Mouse (Mus musculus) kidney, embryonic 15.5 days (tissue): ENCODE measurements at regions not wholly inside any gene's neighbourhood (a gene's known extent, or its start where the extent isn't known, plus 50 kb on each side); places are given as distances from the start of the nearest gene placed in this dataset.

Experiments used
- ATAC-seq: fragments of 200-750 bp; cut with Nextera tagmentation; replicated peaks from 2 replicates; pipeline ENCODE4 v1.8.0; 2017; ENCODE audit warnings: moderate TSS enrichment; ENCODE audit not compliant: low FRiP score
- H3K27ac ChIP-seq: fragments of 300-500 bp; sonication (generic); 2 replicates; pipeline ENCODE4 v1.5.1; 2015; ENCODE audit warnings: mild to moderate bottlenecking, inconsistent platforms
- H3K27me3 ChIP-seq: fragments of 300-500 bp; sonication (generic); 2 replicates; pipeline ENCODE4 v1.6.1; 2015; ENCODE audit warnings: inconsistent platforms
- H3K36me3 ChIP-seq: fragments of 300-500 bp; sonication (generic); 2 replicates; pipeline ENCODE4 v1.6.1; 2015; ENCODE audit warnings: inconsistent platforms
- H3K4me1 ChIP-seq: fragments of 300-500 bp; sonication (generic); 2 replicates; pipeline ENCODE4 v1.6.1; 2015; ENCODE audit warnings: inconsistent platforms
- H3K4me2 ChIP-seq: fragments of 300-500 bp; sonication (generic); 2 replicates; pipeline ENCODE4 v1.6.1; 2015; ENCODE audit warnings: moderate library complexity, mild to moderate bottlenecking, inconsistent platforms
- H3K4me3 ChIP-seq: fragments of 300-500 bp; sonication (generic); replicated peaks from 2 replicates; pipeline ENCODE4 v1.5.1; 2015; ENCODE audit warnings: mild to moderate bottlenecking, inconsistent platforms
- H3K9ac ChIP-seq: fragments of 300-500 bp; sonication (generic); 2 replicates; pipeline ENCODE4 v1.6.1; 2015; ENCODE audit warnings: mild to moderate bottlenecking, inconsistent platforms
- H3K9me3 ChIP-seq: fragments of 300-500 bp; sonication (generic); replicated peaks from 2 replicates; pipeline ENCODE4 v1.6.1; 2016; ENCODE audit warnings: inconsistent platforms
- WGBS: fragments of 180-500 bp; shearing (Covaris S2); methylation state at CpG from one replicate; pipeline ENCODE4 v1.1.7; 2015; ENCODE audit warnings: mixed read lengths; 5-methylcytosine and 5-hydroxymethylcytosine counted together

- Histone ChIP-seq H3K4me1 (no peaks in the 10 kb centered on the region), H3K36me3 (no peaks in the 10 kb centered on the region), H3K27me3 (no peaks in the 10 kb centered on the region), H3K9me3 (no peaks in the 10 kb centered on the region), H3K27ac (no peak overlapping the region), H3K9ac (no peak overlapping the region), H3K4me3 (no peak overlapping the region), H3K4me2 (no peak overlapping the region)
- 54% methylated on average over 5 of the region's 5 CpGs for WGBS
- ATAC-seq, result no peak
Observed at GRCm38 (mm10) chr17:16571403-16571802, 492.5 kb upstream of the Zfp960 start.

GRCm38 (mm10) chr17:16588791-16589190, 475.1 kb upstream of the Zfp960 start:
- no peak for ATAC-seq
- Histone ChIP-seq H3K27ac (no peak overlapping the region), H3K4me1 (no peaks in the 10 kb centered on the region), H3K27me3 (no peaks in the 10 kb centered on the region), H3K4me2 (no peak overlapping the region), H3K9ac (no peak overlapping the region), H3K4me3 (no peak overlapping the region), H3K9me3 (no peaks in the 10 kb centered on the region), H3K36me3 (no peaks in the 10 kb centered on the region)
- 81% methylated on average over 1 of the region's 1 CpGs for WGBS

GRCm38 (mm10) chr17:16599671-16600070, 464.2 kb upstream of the Zfp960 start:
- Histone ChIP-seq H3K4me1 (no peaks in the 10 kb centered on the region), H3K9me3 (no peaks in the 10 kb centered on the region), H3K4me3 (no peak overlapping the region), H3K4me2 (no peak overlapping the region), H3K36me3 (no peaks in the 10 kb centered on the region), H3K27me3 (no peaks in the 10 kb centered on the region), H3K27ac (no peak overlapping the region), H3K9ac (no peak overlapping the region)
- 63% methylated on average over 3 of the region's 3 CpGs for WGBS
- no peak for ATAC-seq

- Histone ChIP-seq H3K9me3 (no peaks in the 10 kb centered on the region), H3K27ac (no peak overlapping the region), H3K4me2 (no peak overlapping the region), H3K36me3 (no peaks in the 10 kb centered on the region), H3K27me3 (no peaks in the 10 kb centered on the region), H3K4me1 (no peaks in the 10 kb centered on the region), H3K9ac (no peak overlapping the region), H3K4me3 (no peak overlapping the region)
- 54% methylated on average over 1 of the region's 1 CpGs for WGBS
- ATAC-seq, result no peak
Observed at GRCm38 (mm10) chr17:16612405-16612979, 451.4 kb upstream of the Zfp960 start.

- Histone ChIP-seq H3K27me3 (no peaks in the 10 kb centered on the region), H3K27ac (no peak overlapping the region), H3K9ac (no peak overlapping the region), H3K9me3 (no peaks in the 10 kb centered on the region), H3K4me3 (no peak overlapping the region), H3K4me1 (no peaks in the 10 kb centered on the region), H3K4me2 (no peak overlapping the region), H3K36me3 (no peaks in the 10 kb centered on the region)
- WGBS, result 7% methylated on average over 4 of the region's 4 CpGs
- peak; percentile 62; the same call in 1 of the 2 replicates for ATAC-seq
Observed at GRCm38 (mm10) chr17:16621931-16622556, 441.9 kb upstream of the Zfp960 start.

- ATAC-seq, result no peak
- H3K27ac ChIP-seq, result no peak overlapping the region
- WGBS, result 68% methylated on average over 1 of the region's 1 CpGs
Observed at GRCm38 (mm10) chr17:16629854-16630253, 434.1 kb upstream of the Zfp960 start.

GRCm38 (mm10) chr17:16633426-16633825, 430.5 kb upstream of the Zfp960 start:
- Histone ChIP-seq H3K27ac (no peak overlapping the region), H3K4me3 (no peak overlapping the region), H3K4me1 (no peaks in the 10 kb centered on the region), H3K36me3 (no peaks in the 10 kb centered on the region), H3K9ac (no peak overlapping the region), H3K9me3 (no peaks in the 10 kb centered on the region), H3K27me3 (no peaks in the 10 kb centered on the region), H3K4me2 (no peak overlapping the region)
- no peak for ATAC-seq

More at GRCm38 (mm10) chr17:16629854-16630253, 434.1 kb upstream of the Zfp960 start:
- no peaks in the 10 kb centered on the region for H3K4me1 ChIP-seq
- H3K4me2 ChIP-seq, result no peak overlapping the region
- no peak overlapping the region for H3K9ac ChIP-seq
- H3K9me3 ChIP-seq, result no peaks in the 10 kb centered on the region
- H3K36me3 ChIP-seq, result no peaks in the 10 kb centered on the region
- H3K27me3 ChIP-seq, result no peaks in the 10 kb centered on the region
- no peak overlapping the region for H3K4me3 ChIP-seq

GRCm38 (mm10) chr17:16637463-16637862, 426.4 kb upstream of the Zfp960 start:
- H3K36me3 ChIP-seq, result no peaks in the 10 kb centered on the region
- no peak for ATAC-seq
- H3K4me3 ChIP-seq, result no peak overlapping the region

GRCm38 (mm10) chr17:16647942-16648341, 416.0 kb upstream of the Zfp960 start:
- H3K4me3 ChIP-seq, result no peak overlapping the region

More at GRCm38 (mm10) chr17:16637463-16637862, 426.4 kb upstream of the Zfp960 start:
- no peak overlapping the region for H3K27ac ChIP-seq
- H3K9ac ChIP-seq, result no peak overlapping the region
- no peaks in the 10 kb centered on the region for H3K9me3 ChIP-seq
- H3K4me1 ChIP-seq, result no peaks in the 10 kb centered on the region
- H3K27me3 ChIP-seq, result no peaks in the 10 kb centered on the region
- H3K4me2 ChIP-seq, result no peak overlapping the region

GRCm38 (mm10) chr17:16665253-16665652, 398.7 kb upstream of the Zfp960 start:
- Histone ChIP-seq H3K4me1 (no peaks in the 10 kb centered on the region), H3K9me3 (no peaks in the 10 kb centered on the region), H3K27ac (no peak overlapping the region), H3K27me3 (no peaks in the 10 kb centered on the region), H3K4me3 (no peak overlapping the region), H3K36me3 (no peaks in the 10 kb centered on the region), H3K4me2 (no peak overlapping the region), H3K9ac (no peak overlapping the region)
- ATAC-seq, result no peak

More at GRCm38 (mm10) chr17:16647942-16648341, 416.0 kb upstream of the Zfp960 start:
- Histone ChIP-seq H3K9me3 (no peaks in the 10 kb centered on the region), H3K36me3 (no peaks in the 10 kb centered on the region), H3K4me2 (no peak overlapping the region), H3K27ac (no peak overlapping the region), H3K9ac (no peak overlapping the region), H3K27me3 (no peaks in the 10 kb centered on the region), H3K4me1 (no peaks in the 10 kb centered on the region)
- WGBS, result 57% methylated on average over 1 of the region's 1 CpGs
- no peak for ATAC-seq

GRCm38 (mm10) chr17:16667606-16668005, 396.3 kb upstream of the Zfp960 start:
- 63% methylated on average over 1 of the region's 1 CpGs for WGBS
- no peak overlapping the region for H3K27ac ChIP-seq
- ATAC-seq, result no peak

GRCm38 (mm10) chr17:16704199-16704598, 359.7 kb upstream of the Zfp960 start:
- no peaks in the 10 kb centered on the region for H3K9me3 ChIP-seq
- ATAC-seq, result no peak
- H3K4me2 ChIP-seq, result no peak overlapping the region
- no peaks in the 10 kb centered on the region for H3K4me1 ChIP-seq
- no peak overlapping the region for H3K27ac ChIP-seq
- H3K4me3 ChIP-seq, result no peak overlapping the region
- H3K27me3 ChIP-seq, result no peaks in the 10 kb centered on the region
- H3K36me3 ChIP-seq, result no peaks in the 10 kb centered on the region
- H3K9ac ChIP-seq, result no peak overlapping the region

More at GRCm38 (mm10) chr17:16667606-16668005, 396.3 kb upstream of the Zfp960 start:
- H3K9ac ChIP-seq, result no peak overlapping the region
- no peaks in the 10 kb centered on the region for H3K9me3 ChIP-seq
- H3K4me3 ChIP-seq, result no peak overlapping the region
- H3K27me3 ChIP-seq, result no peaks in the 10 kb centered on the region
- no peaks in the 10 kb centered on the region for H3K36me3 ChIP-seq
- H3K4me2 ChIP-seq, result no peak overlapping the region
- no peaks in the 10 kb centered on the region for H3K4me1 ChIP-seq

GRCm38 (mm10) chr17:16705890-16706289, 358.0 kb upstream of the Zfp960 start:
- H3K9ac ChIP-seq, result no peak overlapping the region
- 86% methylated on average over 1 of the region's 1 CpGs for WGBS
- H3K4me3 ChIP-seq, result no peak overlapping the region
- H3K27me3 ChIP-seq, result no peaks in the 10 kb centered on the region
- no peak overlapping the region for H3K4me2 ChIP-seq
- H3K4me1 ChIP-seq, result no peaks in the 10 kb centered on the region
- H3K9me3 ChIP-seq, result no peaks in the 10 kb centered on the region
- no peak overlapping the region for H3K27ac ChIP-seq
- no peak for ATAC-seq
- H3K36me3 ChIP-seq, result no peaks in the 10 kb centered on the region
